Mouse (Mus musculus): ENCODE measurements around the gene Fgf23. TPM values are rescaled to one million over a fixed set of nuclear protein-coding genes. Genes with fewer than 3 reads are reported as not detected.

Gene Fgf23
- polyA plus RNA-seq, 1 experiment from 2014 or later = 0.18 TPM

GRCm38 (mm10) chr6:127122221-127122806, 49.6 kb downstream of the Fgf23 start:
- peaks cover 17% of the 10 kb centered on the region for H3K36me3 ChIP-seq (ENCODE audit: control insufficient read depth, insufficient read depth, low read length)
- no peaks in the 10 kb centered on the region for H3K9me3 ChIP-seq (ENCODE audit: control insufficient read depth, low read length)
- H3K27ac ChIP-seq (replicated peaks in 1 of 2; ENCODE audit: control insufficient read depth in 1 of 2, insufficient read depth in 1 of 2, low read depth in 2 of 2, low read length in 2 of 2) = no peak overlapping the region
- no peak overlapping the region for H3K4me3 ChIP-seq (ENCODE audit: control insufficient read depth in 1 of 2, insufficient read depth in 1 of 2, low read depth in 1 of 2, low read length in 2 of 2)
- no peaks in the 10 kb centered on the region for H3K4me1 ChIP-seq (ENCODE audit: control insufficient read depth in 2 of 2, insufficient read depth in 2 of 2, low read length in 2 of 2)
- no peak overlapping the region for H3K9ac ChIP-seq (ENCODE audit: low read length)
- WGBS = 74% methylated on average over 4 of the region's 4 CpGs
- no peaks in the 10 kb centered on the region for H3K27me3 ChIP-seq (ENCODE audit: control insufficient read depth, insufficient read depth, low read length)
- no peak for ATAC-seq (ENCODE audit: insufficient number of reproducible peaks, insufficient read depth, low FRiP score, low read depth)
- H3K4me2 ChIP-seq (ENCODE audit: low read length) = no peak overlapping the region

GRCm38 (mm10) chr6:127122996-127123395, 50.3 kb downstream of the Fgf23 start:
- H3K27me3 ChIP-seq (ENCODE audit: control insufficient read depth, insufficient read depth, low read length) = no peaks in the 10 kb centered on the region
- H3K4me3 ChIP-seq (ENCODE audit: control insufficient read depth in 1 of 2, insufficient read depth in 1 of 2, low read depth in 1 of 2, low read length in 2 of 2) = no peak overlapping the region
- no peak overlapping the region for H3K9ac ChIP-seq (ENCODE audit: low read length)
- H3K4me2 ChIP-seq (ENCODE audit: low read length) = no peak overlapping the region
- no peaks in the 10 kb centered on the region for H3K9me3 ChIP-seq (ENCODE audit: control insufficient read depth, low read length)
- H3K27ac ChIP-seq (replicated peaks in 1 of 2; ENCODE audit: control insufficient read depth in 1 of 2, insufficient read depth in 1 of 2, low read depth in 2 of 2, low read length in 2 of 2) = no peak overlapping the region
- WGBS = 77% methylated on average over 5 of the region's 5 CpGs
- H3K4me1 ChIP-seq (ENCODE audit: control insufficient read depth in 2 of 2, insufficient read depth in 2 of 2, low read length in 2 of 2) = no peaks in the 10 kb centered on the region
- peaks cover 24% of the 10 kb centered on the region for H3K36me3 ChIP-seq (ENCODE audit: control insufficient read depth, insufficient read depth, low read length)
- no peak for ATAC-seq (ENCODE audit: insufficient number of reproducible peaks, insufficient read depth, low FRiP score, low read depth)

- no peak overlapping the region for H3K4me3 ChIP-seq (ENCODE audit: control insufficient read depth in 1 of 2, insufficient read depth in 1 of 2, low read depth in 1 of 2, low read length in 2 of 2)
- peaks cover 29% of the 10 kb centered on the region for H3K36me3 ChIP-seq (ENCODE audit: control insufficient read depth, insufficient read depth, low read length)
- H3K9ac ChIP-seq (ENCODE audit: low read length) = no peak overlapping the region
- no peaks in the 10 kb centered on the region for H3K4me1 ChIP-seq (ENCODE audit: control insufficient read depth in 2 of 2, insufficient read depth in 2 of 2, low read length in 2 of 2)
- no peak overlapping the region for H3K4me2 ChIP-seq (ENCODE audit: low read length)
- H3K27me3 ChIP-seq (ENCODE audit: control insufficient read depth, insufficient read depth, low read length) = no peaks in the 10 kb centered on the region
- no peak overlapping the region for H3K27ac ChIP-seq (replicated peaks in 1 of 2; ENCODE audit: control insufficient read depth in 1 of 2, insufficient read depth in 1 of 2, low read depth in 2 of 2, low read length in 2 of 2)
- 71% methylated on average over 7 of the region's 7 CpGs for WGBS
- ATAC-seq (ENCODE audit: insufficient number of reproducible peaks, insufficient read depth, low FRiP score, low read depth) = no peak
- no peaks in the 10 kb centered on the region for H3K9me3 ChIP-seq (ENCODE audit: control insufficient read depth, low read length)
These were observed 50.8 kb downstream of the Fgf23 start for GRCm38 (mm10) chr6:127123506-127123905.

- no peaks in the 10 kb centered on the region for H3K9me3 ChIP-seq (ENCODE audit: control insufficient read depth, low read length)
- peaks cover 91% of the 10 kb centered on the region for H3K36me3 ChIP-seq (ENCODE audit: control insufficient read depth, insufficient read depth, low read length)
- no peaks in the 10 kb centered on the region for H3K4me1 ChIP-seq (ENCODE audit: control insufficient read depth in 2 of 2, insufficient read depth in 2 of 2, low read length in 2 of 2)
- no peaks in the 10 kb centered on the region for H3K27me3 ChIP-seq (ENCODE audit: control insufficient read depth, insufficient read depth, low read length)
- no peak overlapping the region for H3K9ac ChIP-seq (ENCODE audit: low read length)
- WGBS = 91% methylated on average over 14 of the region's 14 CpGs
- H3K4me3 ChIP-seq (ENCODE audit: control insufficient read depth in 1 of 2, insufficient read depth in 1 of 2, low read depth in 1 of 2, low read length in 2 of 2) = no peak overlapping the region
- H3K4me2 ChIP-seq (ENCODE audit: low read length) = no peak overlapping the region
- ATAC-seq (ENCODE audit: insufficient number of reproducible peaks, insufficient read depth, low FRiP score, low read depth) = no peak
- no peak overlapping the region for H3K27ac ChIP-seq (replicated peaks in 1 of 2; ENCODE audit: control insufficient read depth in 1 of 2, insufficient read depth in 1 of 2, low read depth in 2 of 2, low read length in 2 of 2)
These were observed 57.0 kb downstream of the Fgf23 start for GRCm38 (mm10) chr6:127129659-127130058.

GRCm38 (mm10) chr6:127130377-127130776, 57.7 kb downstream of the Fgf23 start:
- Histone ChIP-seq H3K4me3 (ENCODE audit: control insufficient read depth in 1 of 2, insufficient read depth in 1 of 2, low read depth in 1 of 2, low read length in 2 of 2) (no peak overlapping the region), H3K27ac (replicated peaks in 1 of 2; ENCODE audit: control insufficient read depth in 1 of 2, insufficient read depth in 1 of 2, low read depth in 2 of 2, low read length in 2 of 2) (no peak overlapping the region), H3K9ac (ENCODE audit: low read length) (no peak overlapping the region), H3K27me3 (ENCODE audit: control insufficient read depth, insufficient read depth, low read length) (no peaks in the 10 kb centered on the region), H3K36me3 (ENCODE audit: control insufficient read depth, insufficient read depth, low read length) (peaks cover 97% of the 10 kb centered on the region), H3K4me2 (ENCODE audit: low read length) (no peak overlapping the region), H3K9me3 (ENCODE audit: control insufficient read depth, low read length) (no peaks in the 10 kb centered on the region), H3K4me1 (ENCODE audit: control insufficient read depth in 2 of 2, insufficient read depth in 2 of 2, low read length in 2 of 2) (peaks cover 3 to 6% of the 10 kb centered on the region in 2 experiments)
- no peak for ATAC-seq (ENCODE audit: insufficient number of reproducible peaks, insufficient read depth, low FRiP score, low read depth)
- WGBS = 67% methylated on average over 13 of the region's 13 CpGs

Other genes with a start within 250 kb of the Fgf23 start
- gene Ndufa9, start 223.8 kb upstream of the Fgf23 start, polyA plus RNA-seq (2014; fragmentation: Nextera tagmentation; extraction: Ambion mirVana) = 394 and 409 TPM in 2 replicates
- gene Akap3, start 219.8 kb upstream of the Fgf23 start, polyA plus RNA-seq (2014; fragmentation: Nextera tagmentation; extraction: Ambion mirVana) = not detected in 2 replicates
- gene Dyrk4, start 151.1 kb upstream of the Fgf23 start, polyA plus RNA-seq (2014; fragmentation: Nextera tagmentation; extraction: Ambion mirVana) = not detected in 2 replicates
- gene Rad51ap1, start 133.3 kb upstream of the Fgf23 start, polyA plus RNA-seq (2014; fragmentation: Nextera tagmentation; extraction: Ambion mirVana) = 28.7 and 32.6 TPM in 2 replicates
- 13.8 and 16.0 TPM in 2 replicates for gene D6Wsu163e, start 132.9 kb upstream of the Fgf23 start, polyA plus RNA-seq (2014; fragmentation: Nextera tagmentation; extraction: Ambion mirVana)
- gene Fgf6, start 57.3 kb upstream of the Fgf23 start, polyA plus RNA-seq (2014; fragmentation: Nextera tagmentation; extraction: Ambion mirVana) = 0.11 and 0.14 TPM in 2 replicates
- gene Tigar, start 36.7 kb downstream of the Fgf23 start, polyA plus RNA-seq (2014; fragmentation: Nextera tagmentation; extraction: Ambion mirVana) = 6.8 and 7.4 TPM in 2 replicates
- gene Ccnd2, start 79.3 kb downstream of the Fgf23 start, polyA plus RNA-seq (2014; fragmentation: Nextera tagmentation; extraction: Ambion mirVana) = 532 and 571 TPM in 2 replicates

All from heart, embryonic 14.5 days (tissue).